Mouse (Mus musculus): Measurements from ENCODE around the gene Lrrc36. TPM values are rescaled to one million over a fixed set of nuclear protein-coding genes. Genes with fewer than 3 reads are reported as not detected.

The Lrrc36 gene
- 0.12 and 0.13 TPM in 2 replicates for polyA plus RNA-seq (2015; fragmentation: Nextera tagmentation; extraction: Ambion mirVana)

DNA sequence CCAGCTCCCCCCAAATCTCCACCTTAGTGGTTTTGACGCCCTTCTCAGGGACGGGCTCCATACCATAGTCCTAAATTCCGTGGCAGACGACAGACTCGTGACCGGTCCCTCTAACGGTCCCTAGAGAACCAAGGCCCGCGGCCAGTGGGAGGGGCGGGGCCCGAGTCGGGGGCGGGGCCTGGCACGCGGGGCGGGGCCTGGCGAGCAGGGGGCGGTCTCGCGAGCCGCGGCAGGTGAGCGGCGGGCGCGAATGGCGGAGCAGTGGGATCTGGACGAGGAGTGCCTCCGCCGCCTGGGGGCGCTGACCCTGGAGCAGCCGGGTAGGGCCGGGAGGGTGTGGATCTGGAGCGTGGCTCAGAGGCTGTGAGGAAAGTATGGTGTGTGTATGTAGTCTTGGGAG is at the start of gene Lrrc36, which contains the start of gene Kctd19:
Lrrc36 (plus strand) TSS at position 181 of the 400 bp plus-strand sequence.
Kctd19 (minus strand) TSS at position 112 of the 400 bp plus-strand sequence.
- Histone ChIP-seq H3K4me2 (peak within 1 kb of the TSS; percentile 62), H3K36me3 (replicated peaks) (no peaks in the 10 kb centered on the region), H3K9ac (no peak within 1 kb of the TSS), H3K4me1 (replicated peaks) (peaks cover 9% of the 10 kb centered on the region), H3K9me3 (replicated peaks) (no peaks in the 10 kb centered on the region), H3K27ac (replicated peaks) (no peak within 1 kb of the TSS), H3K4me3 (replicated peaks) (peak within 1 kb of the TSS; percentile 24; the same call in 1 of the 2 replicates), H3K27me3 (peaks cover 56% of the 10 kb centered on the region)
- WGBS (ENCODE audit: insufficient replicate concordance), result under 1% methylated on average over 34 of the region's 34 CpGs
- ATAC-seq (ENCODE audit: insufficient read depth), result peak; percentile 49

DNA sequence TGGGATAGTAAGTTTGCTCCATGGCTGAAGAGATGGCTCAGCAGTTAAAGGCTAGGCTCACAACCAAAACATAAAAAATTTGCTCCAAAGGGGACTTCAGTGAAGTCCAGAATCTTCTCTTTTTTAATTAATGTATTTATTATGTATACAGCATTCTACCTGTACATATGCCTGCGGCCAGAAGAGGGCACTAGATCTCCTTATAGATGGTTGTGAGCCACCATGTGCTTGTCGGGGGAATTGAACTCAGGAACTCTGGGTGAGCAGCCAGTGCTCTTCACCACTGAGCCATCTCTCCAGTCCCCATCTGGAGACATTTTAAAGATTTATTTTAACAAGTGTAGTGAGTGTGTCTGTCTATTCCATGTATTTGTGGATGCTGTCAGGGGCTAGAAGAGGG is 46.3 kb upstream of the Lrrc36 start:
- Histone ChIP-seq H3K4me1 (replicated peaks) (no peaks in the 10 kb centered on the region), H3K4me3 (replicated peaks) (no peak overlapping the region), H3K9me3 (replicated peaks) (no peaks in the 10 kb centered on the region), H3K4me2 (no peak overlapping the region), H3K27ac (replicated peaks) (no peak overlapping the region), H3K9ac (no peak overlapping the region), H3K36me3 (replicated peaks) (no peaks in the 10 kb centered on the region), H3K27me3 (peaks cover 8% of the 10 kb centered on the region)
- WGBS (ENCODE audit: insufficient replicate concordance), result 50% methylated on average over 2 of the region's 2 CpGs
- ATAC-seq (ENCODE audit: insufficient read depth), result no peak

DNA sequence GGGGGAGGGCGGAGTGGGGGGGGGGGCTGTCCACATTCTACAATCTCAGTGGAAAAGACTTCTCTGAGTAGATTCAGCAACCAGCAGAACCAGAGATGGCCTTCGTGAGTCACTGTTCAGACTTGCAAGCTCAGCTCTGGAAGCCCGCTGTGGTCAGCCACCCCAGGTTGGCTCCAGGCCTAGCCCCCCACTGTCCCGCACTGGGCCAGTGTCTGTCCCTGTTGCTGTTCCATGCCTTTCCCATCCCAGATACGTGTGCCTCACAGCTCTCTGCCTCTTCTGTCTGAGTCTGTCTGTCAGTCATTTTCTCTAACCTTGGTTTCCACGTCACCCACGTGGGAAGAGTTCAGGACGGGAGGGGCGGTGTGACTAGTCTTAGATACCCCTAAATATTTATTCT is 40.9 kb upstream of the Lrrc36 start:
- no peak overlapping the region for H3K27ac ChIP-seq (replicated peaks)
- WGBS (ENCODE audit: insufficient replicate concordance), result 65% methylated on average over 9 of the region's 9 CpGs
- H3K27me3 ChIP-seq, result peaks cover 4% of the 10 kb centered on the region; the same call in 1 of the 2 replicates
- no peak for ATAC-seq (ENCODE audit: insufficient read depth)
- peaks cover 4% of the 10 kb centered on the region; the same call in 1 of the 2 replicates for H3K4me1 ChIP-seq (replicated peaks)
- H3K9ac ChIP-seq, result no peak overlapping the region
- H3K4me3 ChIP-seq (replicated peaks), result no peak overlapping the region
- no peaks in the 10 kb centered on the region for H3K36me3 ChIP-seq (replicated peaks)
- no peaks in the 10 kb centered on the region for H3K9me3 ChIP-seq (replicated peaks)
- no peak overlapping the region for H3K4me2 ChIP-seq

DNA sequence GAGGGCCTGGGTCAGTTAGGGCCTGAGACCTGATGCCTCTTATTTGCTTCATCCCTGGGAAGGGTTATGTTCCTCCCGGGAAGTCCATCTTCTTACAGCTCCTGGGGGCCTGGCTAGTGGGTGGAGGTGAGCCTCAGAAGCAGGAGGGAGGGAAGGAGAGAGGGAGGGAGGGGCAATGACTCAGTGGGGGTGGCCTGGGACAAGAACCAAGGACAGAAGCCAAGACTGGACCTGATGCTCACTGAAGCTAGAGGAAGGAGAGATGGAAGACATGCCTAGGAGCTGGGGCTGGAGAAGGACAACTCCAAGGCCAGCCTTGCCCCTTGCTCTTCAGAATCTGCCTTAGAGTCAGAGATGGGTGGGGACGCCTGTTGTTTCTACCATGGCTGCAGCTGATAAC is 40.3 kb upstream of the Lrrc36 start, which contains the start of gene Plekhg4:
Plekhg4 (plus strand) TSS at position 243 of the 400 bp plus-strand sequence.
- peaks cover 9% of the 10 kb centered on the region; the same call in 1 of the 2 replicates for H3K27me3 ChIP-seq
- no peaks in the 10 kb centered on the region for H3K36me3 ChIP-seq (replicated peaks)
- no peaks in the 10 kb centered on the region for H3K9me3 ChIP-seq (replicated peaks)
- no peak for ATAC-seq (ENCODE audit: insufficient read depth)
- no peak within 1 kb of the TSS for H3K4me2 ChIP-seq
- H3K4me1 ChIP-seq (replicated peaks), result peaks cover 4% of the 10 kb centered on the region; the same call in 1 of the 2 replicates
- no peak within 1 kb of the TSS for H3K27ac ChIP-seq (replicated peaks)
- H3K9ac ChIP-seq, result no peak within 1 kb of the TSS
- no peak within 1 kb of the TSS for H3K4me3 ChIP-seq (replicated peaks)
- 41% methylated on average over 2 of the region's 2 CpGs for WGBS (ENCODE audit: insufficient replicate concordance)

DNA sequence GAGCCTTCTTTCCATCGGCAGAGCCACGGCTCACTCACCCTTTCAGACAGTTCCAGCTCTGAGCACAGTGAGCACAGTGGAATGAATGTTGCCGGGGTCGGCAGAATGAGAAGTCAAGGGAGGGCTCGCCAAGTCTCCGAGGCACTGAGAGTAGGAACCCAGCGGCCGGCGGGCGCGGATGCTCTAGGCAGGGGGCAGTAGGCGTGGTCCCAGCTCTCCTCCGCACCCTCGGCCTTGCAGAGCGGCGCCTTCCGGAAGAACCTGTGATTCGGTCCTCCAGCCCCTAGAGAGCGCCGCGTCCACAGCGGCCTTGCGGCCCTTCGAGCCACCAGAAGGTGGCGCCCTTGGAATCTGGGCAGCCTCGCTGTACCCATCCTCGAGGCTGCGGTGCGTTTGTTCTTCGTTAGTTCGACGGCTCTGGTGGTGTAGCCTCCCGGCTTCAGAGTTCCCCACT is 38.8 kb upstream of the Lrrc36 start:
- 29% methylated on average over 33 of the region's 33 CpGs for WGBS (ENCODE audit: insufficient replicate concordance)
- ATAC-seq (ENCODE audit: insufficient read depth), result no peak
- Histone ChIP-seq H3K9me3 (replicated peaks) (no peaks in the 10 kb centered on the region), H3K4me1 (replicated peaks) (peaks cover 4% of the 10 kb centered on the region; the same call in 1 of the 2 replicates), H3K27me3 (peaks cover 11% of the 10 kb centered on the region; the same call in 1 of the 2 replicates), H3K4me2 (peak overlapping the region; percentile 32; the same call in 1 of the 2 replicates), H3K4me3 (replicated peaks) (no peak overlapping the region), H3K27ac (replicated peaks) (no peak overlapping the region), H3K9ac (no peak overlapping the region), H3K36me3 (replicated peaks) (no peaks in the 10 kb centered on the region)

DNA sequence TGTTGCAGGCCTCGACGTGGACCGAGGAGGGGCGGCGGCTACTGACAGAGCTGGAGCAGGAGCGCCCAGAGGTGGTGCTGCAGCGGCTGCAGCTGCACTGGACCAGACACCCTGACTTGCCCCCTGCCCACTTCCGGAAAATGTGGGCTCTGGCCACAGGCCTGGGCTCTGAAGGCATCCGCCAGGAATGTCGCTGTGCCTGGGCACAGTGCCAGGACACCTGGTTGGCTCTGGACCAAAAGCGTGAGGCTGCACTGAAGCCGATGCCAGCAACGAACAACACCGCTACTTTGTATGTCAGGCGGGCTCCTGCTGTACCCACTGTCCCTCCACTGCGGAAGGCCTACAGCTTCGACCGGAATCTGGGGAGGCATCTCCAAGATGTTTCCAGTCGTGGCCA is 34.7 kb upstream of the Lrrc36 start:
- no peak overlapping the region for H3K4me3 ChIP-seq (replicated peaks)
- H3K27me3 ChIP-seq, result 0 out of 2 replicates have a peak, but pooled peaks cover 11% of the 10 kb centered on the region
- WGBS (ENCODE audit: insufficient replicate concordance), result 70% methylated on average over 19 of the region's 19 CpGs
- no peak overlapping the region for H3K4me2 ChIP-seq
- no peaks in the 10 kb centered on the region for H3K9me3 ChIP-seq (replicated peaks)
- H3K9ac ChIP-seq, result no peak overlapping the region
- H3K4me1 ChIP-seq (replicated peaks), result peaks cover 4% of the 10 kb centered on the region; the same call in 1 of the 2 replicates
- ATAC-seq (ENCODE audit: insufficient read depth), result no peak
- no peaks in the 10 kb centered on the region for H3K36me3 ChIP-seq (replicated peaks)
- H3K27ac ChIP-seq (replicated peaks), result no peak overlapping the region

DNA sequence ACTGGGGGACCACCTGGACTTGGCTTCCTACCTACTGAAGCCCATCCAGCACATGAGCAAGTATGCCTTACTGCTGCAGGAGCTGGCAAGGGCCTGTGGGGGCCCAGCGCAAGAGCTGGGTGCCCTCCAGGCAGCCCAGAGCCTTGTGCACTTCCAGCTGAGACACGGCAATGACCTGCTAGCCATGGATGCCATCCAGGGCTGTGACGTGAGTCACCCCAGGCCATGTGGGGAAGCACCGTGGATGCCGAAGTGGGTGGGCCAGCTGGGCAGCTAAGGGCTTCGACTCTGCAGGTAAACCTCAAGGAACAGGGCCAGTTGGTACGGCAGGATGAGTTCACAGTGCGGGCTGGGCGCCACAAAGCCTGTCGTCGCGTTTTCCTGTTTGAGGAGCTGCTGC is 33.1 kb upstream of the Lrrc36 start:
- 72% methylated on average over 12 of the region's 12 CpGs for WGBS (ENCODE audit: insufficient replicate concordance)
- Histone ChIP-seq H3K4me3 (replicated peaks) (no peak overlapping the region), H3K4me1 (replicated peaks) (no peaks in the 10 kb centered on the region), H3K4me2 (no peak overlapping the region), H3K36me3 (replicated peaks) (no peaks in the 10 kb centered on the region), H3K9me3 (replicated peaks) (no peaks in the 10 kb centered on the region), H3K27ac (replicated peaks) (no peak overlapping the region), H3K9ac (no peak overlapping the region), H3K27me3 (0 out of 2 replicates have a peak, but pooled peaks cover 11% of the 10 kb centered on the region)
- ATAC-seq (ENCODE audit: insufficient read depth), result no peak

DNA sequence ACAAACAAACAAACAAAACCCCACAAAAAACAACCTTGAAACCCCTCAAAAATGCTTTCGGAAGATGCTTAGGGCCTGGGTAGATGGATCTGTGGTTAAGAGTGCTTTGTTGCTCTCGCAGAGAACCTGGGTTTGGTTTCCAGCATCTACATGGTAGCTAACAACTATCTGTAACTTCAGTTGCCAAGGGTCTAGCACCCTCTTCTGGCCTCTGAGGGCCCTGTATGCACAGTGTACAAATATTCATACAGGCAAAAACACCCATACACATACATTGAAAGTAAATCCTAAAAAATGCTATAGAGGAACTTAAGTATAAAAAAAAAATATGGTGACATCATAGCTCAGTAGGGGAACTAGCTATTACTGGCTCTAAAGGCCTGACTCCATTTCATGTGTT is 29.3 kb upstream of the Lrrc36 start:
- 75% methylated on average over 2 of the region's 2 CpGs for WGBS (ENCODE audit: insufficient replicate concordance)

DNA sequence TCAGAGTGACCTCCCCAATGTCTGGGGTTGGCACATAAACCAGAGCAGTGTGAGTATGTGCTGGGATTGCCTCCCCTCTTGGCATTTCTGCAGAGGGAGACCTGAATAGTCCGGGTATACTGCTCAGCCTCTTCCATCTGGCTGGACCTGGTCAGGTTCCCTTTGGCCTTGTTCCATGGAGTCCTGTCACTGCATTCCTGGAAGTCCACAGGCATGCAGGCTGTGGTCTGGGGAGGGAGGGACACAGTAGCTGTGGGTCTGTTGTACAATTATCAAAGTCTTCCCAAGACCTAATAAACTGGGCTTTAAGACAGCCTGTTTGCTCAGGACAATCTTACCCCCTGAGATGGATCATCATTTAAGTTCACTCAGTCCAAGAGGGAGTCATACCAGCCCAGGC is 26.2 kb upstream of the Lrrc36 start:
- Histone ChIP-seq H3K27me3 (no peaks in the 10 kb centered on the region), H3K27ac (replicated peaks) (no peak overlapping the region), H3K4me3 (replicated peaks) (no peak overlapping the region), H3K4me1 (replicated peaks) (no peaks in the 10 kb centered on the region), H3K4me2 (no peak overlapping the region), H3K9me3 (replicated peaks) (no peaks in the 10 kb centered on the region), H3K36me3 (replicated peaks) (no peaks in the 10 kb centered on the region), H3K9ac (no peak overlapping the region)
- ATAC-seq (ENCODE audit: insufficient read depth), result no peak
- WGBS (ENCODE audit: insufficient replicate concordance), result 30% methylated on average over 1 of the region's 1 CpGs

More for the DNA sequence above, 29.3 kb upstream of the Lrrc36 start:
- ATAC-seq (ENCODE audit: insufficient read depth), result no peak
- Histone ChIP-seq H3K36me3 (replicated peaks) (no peaks in the 10 kb centered on the region), H3K4me1 (replicated peaks) (no peaks in the 10 kb centered on the region), H3K27ac (replicated peaks) (no peak overlapping the region), H3K9ac (no peak overlapping the region), H3K9me3 (replicated peaks) (no peaks in the 10 kb centered on the region), H3K4me2 (no peak overlapping the region), H3K4me3 (replicated peaks) (no peak overlapping the region), H3K27me3 (no peaks in the 10 kb centered on the region)

DNA sequence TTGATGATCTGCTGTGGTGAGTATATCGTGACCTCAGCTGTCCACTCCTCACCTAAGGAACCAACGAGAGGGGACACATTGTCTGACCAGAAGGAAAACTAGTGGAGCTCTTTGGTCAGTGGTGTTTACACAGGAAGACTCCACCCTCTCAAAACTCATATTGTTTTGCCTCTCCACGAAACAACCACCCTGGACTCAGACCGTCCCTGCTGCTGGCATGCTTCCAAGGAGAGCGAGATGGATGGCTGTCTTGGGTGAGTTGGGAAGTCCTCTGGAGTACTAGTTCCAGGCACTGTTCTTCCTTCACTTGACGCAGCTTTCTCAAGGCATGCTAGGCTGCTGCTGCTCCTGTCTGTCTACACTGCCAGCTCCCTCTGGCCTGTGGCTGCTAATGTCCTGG is 24.3 kb upstream of the Lrrc36 start:
- Histone ChIP-seq H3K4me1 (replicated peaks) (no peaks in the 10 kb centered on the region), H3K27me3 (no peaks in the 10 kb centered on the region; the same call in 1 of the 2 replicates), H3K9me3 (replicated peaks) (no peaks in the 10 kb centered on the region), H3K9ac (no peak overlapping the region), H3K4me2 (no peak overlapping the region), H3K4me3 (replicated peaks) (no peak overlapping the region), H3K27ac (replicated peaks) (no peak overlapping the region), H3K36me3 (replicated peaks) (no peaks in the 10 kb centered on the region)
- ATAC-seq (ENCODE audit: insufficient read depth), result no peak
- WGBS (ENCODE audit: insufficient replicate concordance), result 49% methylated on average over 6 of the region's 6 CpGs

DNA sequence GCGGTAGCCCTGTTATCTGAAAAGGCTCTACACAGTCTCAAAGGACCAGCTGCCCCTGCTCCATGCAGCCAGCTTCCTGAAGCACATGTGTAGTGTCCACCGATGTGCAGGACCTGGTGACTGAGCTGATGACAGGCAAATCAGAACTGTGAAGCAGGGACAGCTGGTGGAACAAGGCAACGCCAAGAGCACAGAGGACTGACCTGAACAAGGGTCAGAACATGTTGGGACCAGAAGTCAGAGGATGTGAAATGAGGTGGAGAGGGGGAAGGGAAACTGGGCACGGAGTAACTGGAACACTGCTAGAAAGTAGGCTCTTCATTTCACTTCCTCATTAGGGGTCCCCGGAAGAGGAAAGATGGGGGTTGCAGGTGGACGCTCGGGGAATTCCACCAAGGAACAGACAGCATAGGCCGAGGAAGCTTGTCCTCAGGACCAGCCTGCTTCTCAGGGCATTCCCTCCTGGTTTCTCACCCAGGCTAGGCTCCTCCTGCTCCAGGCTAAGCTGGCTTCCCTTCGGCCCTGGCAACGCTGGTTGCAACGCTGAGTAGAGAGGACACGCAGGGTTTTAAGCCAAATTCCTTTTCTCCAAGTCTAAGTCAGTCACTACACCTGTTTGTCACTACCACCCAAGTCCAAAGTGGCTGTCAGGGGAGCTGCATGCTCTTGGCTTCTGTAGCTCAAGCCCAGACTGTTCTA is 20.1 kb upstream of the Lrrc36 start:
- Histone ChIP-seq H3K9me3 (replicated peaks) (no peaks in the 10 kb centered on the region), H3K36me3 (replicated peaks) (no peaks in the 10 kb centered on the region), H3K4me1 (replicated peaks) (no peaks in the 10 kb centered on the region), H3K4me2 (no peak overlapping the region), H3K27me3 (peaks cover 6% of the 10 kb centered on the region; the same call in 1 of the 2 replicates), H3K27ac (replicated peaks) (no peak overlapping the region), H3K4me3 (replicated peaks) (no peak overlapping the region), H3K9ac (no peak overlapping the region)
- WGBS (ENCODE audit: insufficient replicate concordance), result 64% methylated on average over 12 of the region's 12 CpGs
- no peak for ATAC-seq (ENCODE audit: insufficient read depth)

Data from liver, embryonic 15.5 days (tissue).